Mouse (Mus musculus) erythroblast, embryonic 14.5 days (primary cell): ENCODE measurements around the gene Cep250.

Experiments
- GATA1 ChIP-seq: IDR thresholded peaks from 2 replicates; pipeline ENCODE4 v1.6.1; 2012; ENCODE audit warnings: low read length, inconsistent platforms, mixed read lengths
- TAL1 ChIP-seq: IDR thresholded peaks from 3 replicates; pipeline ENCODE4 v1.6.1; 2012; ENCODE audit warnings: low read length, inconsistent platforms, mixed read lengths

- TF ChIP-seq TAL1 (no peak), GATA1 (no peak)
Measured at GRCm38 (mm10) chr2:155939897-155940529, 16.2 kb upstream of the Cep250 start.
